Mouse (Mus musculus) urinary bladder, postnatal 25 days (tissue): Measurements from ENCODE around the gene Tifa.

Experiments
- DNase-seq: peaks from one replicate; pipeline ENCODE4 v3.0.0; 2022; ENCODE audit warnings: low spot score

The Tifa gene

GRCm38 (mm10) chr3:127788038-127788437 lies 1.6 kb upstream of the Tifa start:
- DNase-seq, result no peak

- DNase-seq, result no peak
Measured at GRCm38 (mm10) chr3:127788919-127789318, 686 bp upstream of the Tifa start.

GRCm38 (mm10) chr3:127790234-127791055 lies 840 bp downstream of the Tifa start:
- DNase-seq, result no peak

GRCm38 (mm10) chr3:127791056-127791483 lies 1.5 kb downstream of the Tifa start:
- no peak for DNase-seq

GRCm38 (mm10) chr3:127791595-127792561 lies 2.3 kb downstream of the Tifa start:
- DNase-seq, result no peak

- DNase-seq, result no peak
Measured at GRCm38 (mm10) chr3:127793022-127793421, 3.4 kb downstream of the Tifa start.

- no peak for DNase-seq
Measured at GRCm38 (mm10) chr3:127795762-127796161, 6.2 kb downstream of the Tifa start.

GRCm38 (mm10) chr3:127796271-127796670 lies 6.7 kb downstream of the Tifa start:
- DNase-seq, result no peak

GRCm38 (mm10) chr3:127801162-127801561 lies 11.6 kb downstream of the Tifa start:
- no peak for DNase-seq

GRCm38 (mm10) chr3:127802814-127803213 lies 13.2 kb downstream of the Tifa start:
- no peak for DNase-seq

- no peak for DNase-seq
Measured at GRCm38 (mm10) chr3:127804439-127804838, 14.8 kb downstream of the Tifa start.

GRCm38 (mm10) chr3:127805071-127805470 lies 15.5 kb downstream of the Tifa start:
- DNase-seq, result no peak

GRCm38 (mm10) chr3:127805991-127806390 lies 16.4 kb downstream of the Tifa start:
- DNase-seq, result no peak

GRCm38 (mm10) chr3:127807846-127808245 lies 18.2 kb downstream of the Tifa start:
- no peak for DNase-seq

GRCm38 (mm10) chr3:127809103-127809502 lies 19.5 kb downstream of the Tifa start:
- DNase-seq, result no peak

- DNase-seq, result no peak
Measured at GRCm38 (mm10) chr3:127817120-127817683, 27.6 kb downstream of the Tifa start.

GRCm38 (mm10) chr3:127818694-127819663 lies 29.4 kb downstream of the Tifa start:
- no peak for DNase-seq

- no peak for DNase-seq
Measured at GRCm38 (mm10) chr3:127820400-127820799, 30.8 kb downstream of the Tifa start.

- no peak for DNase-seq
Measured at GRCm38 (mm10) chr3:127821209-127821608, 31.6 kb downstream of the Tifa start.

GRCm38 (mm10) chr3:127823886-127824863 lies 34.6 kb downstream of the Tifa start:
- no peak for DNase-seq
